Mouse (Mus musculus) stomach, embryonic 16.5 days (tissue): ENCODE measurements at regions not wholly inside any gene's neighbourhood (a gene's known extent, or its start where the extent isn't known, plus 50 kb on each side); places are given as distances from the start of the nearest gene placed in this dataset.

Source experiments
- ATAC-seq: fragments of 200-750 bp; cut with Nextera tagmentation; 2 replicates; pipeline ENCODE4 v1.8.0; 2017; ENCODE audit warnings: moderate number of reproducible peaks, moderate TSS enrichment; ENCODE audit not compliant: insufficient read depth, low FRiP score
- H3K27ac ChIP-seq: fragments of 300-500 bp; sonication (generic); 2 replicates; pipeline ENCODE4 v1.5.1; 2014; ENCODE audit warnings: low read length
- H3K27me3 ChIP-seq: fragments of 300-500 bp; sonication (generic); 2 replicates; pipeline ENCODE4 v1.6.1; 2014; ENCODE audit warnings: low read length, control low read depth, mixed read lengths; ENCODE audit not compliant: control insufficient read depth, insufficient read depth
- H3K36me3 ChIP-seq: fragments of 300-500 bp; sonication (generic); 2 replicates; pipeline ENCODE4 v1.6.1; 2014; ENCODE audit warnings: low read length; ENCODE audit not compliant: control insufficient read depth, insufficient read depth
- H3K4me1 ChIP-seq: fragments of 300-500 bp; sonication (generic); 2 replicates; pipeline ENCODE4 v1.6.1; 2014; ENCODE audit warnings: low read length, control low read depth, mixed read lengths; ENCODE audit not compliant: control insufficient read depth, insufficient read depth
- H3K4me2 ChIP-seq: fragments of 300-500 bp; sonication (generic); 2 replicates; pipeline ENCODE4 v1.6.1; 2014; ENCODE audit warnings: low read depth, low read length, mixed read lengths
- H3K4me3 ChIP-seq: fragments of 300-500 bp; sonication (generic); replicated peaks from 2 replicates; pipeline ENCODE4 v1.5.1; 2014; ENCODE audit warnings: mild to moderate bottlenecking, low read length
- H3K9ac ChIP-seq: fragments of 300-500 bp; sonication (generic); 2 replicates; pipeline ENCODE4 v1.6.1; 2014; ENCODE audit warnings: low read length
- H3K9me3 ChIP-seq: fragments of 300-500 bp; sonication (generic); replicated peaks from 2 replicates; pipeline ENCODE4 v1.6.1; 2016; ENCODE audit warnings: low read length, control low read depth; ENCODE audit not compliant: control insufficient read depth
- WGBS: fragments of 180-500 bp; shearing (Covaris S2); extraction: QIAGEN DNeasy Blood & Tissue Kit; methylation state at CpG from one replicate; pipeline ENCODE4 v1.1.7; 2014; 5-methylcytosine and 5-hydroxymethylcytosine counted together

DNA sequence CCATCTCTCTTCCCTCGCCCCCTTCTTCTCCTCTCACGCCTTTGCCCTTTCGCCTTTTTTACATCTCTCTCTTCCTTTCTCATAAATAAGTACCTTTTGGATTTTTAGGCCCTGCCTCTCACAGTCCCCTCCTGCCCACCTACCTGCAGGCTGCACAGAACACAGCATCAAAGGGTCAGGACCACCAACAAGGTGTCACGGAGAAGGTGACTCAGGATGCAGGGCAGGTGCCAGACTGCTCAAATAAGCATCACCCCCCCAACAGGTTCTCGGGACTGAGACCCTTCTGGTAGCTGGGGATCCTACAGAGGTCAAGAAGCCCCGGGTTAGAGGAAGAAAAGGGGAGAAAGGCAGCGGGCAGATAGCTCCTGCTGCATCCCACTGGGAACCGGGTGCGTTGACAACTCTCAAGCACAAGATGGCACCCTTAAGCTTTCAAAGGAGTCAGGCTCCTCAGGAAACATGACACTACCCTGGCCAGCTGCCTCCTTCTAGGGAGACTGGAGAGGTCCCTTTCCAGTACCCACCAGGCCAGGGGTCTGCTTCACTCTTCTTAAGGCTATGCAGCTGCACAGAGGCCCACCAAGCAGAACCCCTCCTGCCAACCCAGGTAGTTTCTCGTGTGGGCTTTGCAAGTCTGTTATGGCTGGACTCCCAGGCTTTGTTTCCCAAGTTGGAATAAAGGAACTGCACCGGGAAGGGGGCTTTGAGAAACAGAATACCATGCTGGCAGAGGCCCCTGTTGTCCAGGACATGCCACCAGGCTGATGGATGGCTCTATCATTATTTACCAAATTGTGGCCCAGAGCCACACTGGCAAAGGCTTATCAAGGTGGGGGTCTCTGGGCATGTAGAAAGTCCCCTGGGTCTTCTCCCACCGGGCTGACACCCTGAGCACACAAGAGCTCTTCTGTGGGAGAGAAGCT is 120.9 kb upstream of the Mki67 start:
- no peaks in the 10 kb centered on the region for H3K9me3 ChIP-seq
- no peak overlapping the region for H3K4me2 ChIP-seq
- H3K9ac ChIP-seq = no peak overlapping the region
- WGBS = 35% methylated on average over 12 of the region's 12 CpGs
- peak; percentile 75; the same call in 1 of the 2 replicates for ATAC-seq
- H3K27me3 ChIP-seq = no peaks in the 10 kb centered on the region
- no peak overlapping the region for H3K4me3 ChIP-seq
- no peak overlapping the region for H3K27ac ChIP-seq
- no peaks in the 10 kb centered on the region for H3K36me3 ChIP-seq
- 0 out of 2 replicates have a peak, but pooled peaks cover 3% of the 10 kb centered on the region for H3K4me1 ChIP-seq

DNA sequence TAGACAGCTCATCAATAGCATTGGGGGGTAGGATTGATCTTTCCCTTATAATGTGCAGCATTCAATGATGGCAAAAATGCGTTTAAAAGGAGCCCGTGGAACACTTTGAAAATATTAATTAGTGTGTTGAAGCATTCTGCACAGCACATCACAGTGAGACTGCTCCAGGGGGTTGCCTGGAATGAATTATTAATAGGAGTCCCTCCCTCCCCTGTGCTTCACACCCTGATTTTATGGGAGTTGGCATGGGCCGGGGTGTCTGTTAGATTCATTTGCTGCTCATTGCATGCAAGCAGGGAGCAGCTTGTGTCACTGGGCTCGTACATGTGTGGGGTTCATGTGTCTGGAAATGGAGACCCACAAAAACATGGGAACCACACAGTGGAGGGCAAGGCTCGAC is 127.9 kb upstream of the Mki67 start:
- no peak overlapping the region for H3K4me3 ChIP-seq
- no peak overlapping the region for H3K9ac ChIP-seq
- no peaks in the 10 kb centered on the region for H3K9me3 ChIP-seq
- no peaks in the 10 kb centered on the region for H3K36me3 ChIP-seq
- no peak overlapping the region for H3K4me2 ChIP-seq
- H3K4me1 ChIP-seq = peaks cover 5% of the 10 kb centered on the region; the same call in 1 of the 2 replicates
- H3K27ac ChIP-seq = no peak overlapping the region
- 0 out of 2 replicates have a peak, but pooled peaks cover 2% of the 10 kb centered on the region for H3K27me3 ChIP-seq
- ATAC-seq = no peak
- 78% methylated on average over 5 of the region's 5 CpGs for WGBS

DNA sequence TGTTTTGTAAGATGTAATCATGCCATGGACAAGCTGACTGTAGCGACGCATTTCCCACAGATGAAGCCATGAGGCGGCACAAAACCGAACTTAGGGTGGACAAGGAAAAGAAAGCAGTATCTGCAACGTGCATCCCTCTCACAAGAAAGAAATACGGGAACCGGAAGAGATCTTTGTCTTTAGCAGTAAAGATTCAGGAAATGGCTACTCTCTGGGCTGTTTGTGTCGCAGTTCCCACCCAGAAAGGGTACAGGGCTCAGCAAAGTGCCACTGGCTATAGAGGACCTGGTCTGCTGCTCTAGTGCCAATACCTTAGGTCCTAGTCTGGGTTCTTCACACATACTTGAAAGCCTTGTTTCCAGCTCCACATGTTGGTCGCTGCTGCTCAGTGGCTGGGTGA is 131.1 kb upstream of the Mki67 start:
- no peaks in the 10 kb centered on the region for H3K36me3 ChIP-seq
- 69% methylated on average over 9 of the region's 9 CpGs for WGBS
- no peak overlapping the region for H3K9ac ChIP-seq
- H3K27ac ChIP-seq = no peak overlapping the region
- H3K4me1 ChIP-seq = peaks cover 5% of the 10 kb centered on the region; the same call in 1 of the 2 replicates
- H3K4me2 ChIP-seq = no peak overlapping the region
- 0 out of 2 replicates have a peak, but pooled peaks cover 2% of the 10 kb centered on the region for H3K27me3 ChIP-seq
- H3K4me3 ChIP-seq = no peak overlapping the region
- no peak for ATAC-seq
- H3K9me3 ChIP-seq = no peaks in the 10 kb centered on the region

DNA sequence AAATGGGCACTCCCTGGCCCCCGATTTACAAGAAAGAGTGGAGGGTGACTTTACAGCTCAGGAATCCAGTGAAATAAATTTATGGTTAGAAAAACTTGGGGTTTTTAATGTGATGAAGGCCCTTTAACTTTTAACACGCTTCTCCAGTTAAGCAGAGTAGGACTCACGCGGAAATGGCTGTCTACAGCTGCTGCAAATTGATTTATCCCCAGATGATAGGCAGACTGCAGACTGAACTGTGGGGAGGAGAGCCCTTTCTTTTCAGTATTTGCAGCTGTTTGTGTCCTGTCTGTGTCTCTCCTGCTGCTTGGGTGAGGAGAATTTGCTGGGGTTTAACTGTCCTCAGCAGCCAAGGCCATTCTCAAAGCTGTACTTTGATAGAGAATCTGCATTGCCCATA is 132.0 kb upstream of the Mki67 start:
- Histone ChIP-seq H3K4me3 (no peak overlapping the region), H3K9me3 (no peaks in the 10 kb centered on the region), H3K4me1 (peaks cover 5% of the 10 kb centered on the region; the same call in 1 of the 2 replicates), H3K27ac (peak overlapping the region; percentile 56), H3K36me3 (no peaks in the 10 kb centered on the region), H3K27me3 (peaks cover 4% of the 10 kb centered on the region; the same call in 1 of the 2 replicates), H3K9ac (no peak overlapping the region), H3K4me2 (no peak overlapping the region)
- no peak for ATAC-seq
- WGBS = 35% methylated on average over 4 of the region's 4 CpGs

DNA sequence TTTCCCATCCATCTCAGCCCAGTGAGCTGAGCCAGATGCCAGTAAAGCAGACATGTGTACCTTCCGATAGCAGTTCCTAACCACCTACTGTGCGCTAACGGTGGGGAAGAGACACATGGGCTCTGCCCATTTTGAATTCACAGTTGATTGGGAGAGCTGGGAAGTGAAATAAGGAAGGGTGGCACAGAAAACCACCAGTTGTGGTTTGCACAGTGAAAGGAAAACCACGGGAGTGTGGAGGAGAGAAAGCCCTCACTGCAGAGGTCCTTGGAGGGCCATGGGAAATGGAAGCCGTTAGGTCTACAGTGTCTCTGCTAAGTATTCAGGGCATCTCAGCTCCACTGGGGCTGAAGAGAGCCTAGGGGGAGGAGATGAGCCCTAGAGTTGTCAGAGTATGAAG is 132.7 kb upstream of the Mki67 start:
- H3K9ac ChIP-seq = no peak overlapping the region
- ATAC-seq = no peak
- peaks cover 8% of the 10 kb centered on the region for H3K27me3 ChIP-seq

DNA sequence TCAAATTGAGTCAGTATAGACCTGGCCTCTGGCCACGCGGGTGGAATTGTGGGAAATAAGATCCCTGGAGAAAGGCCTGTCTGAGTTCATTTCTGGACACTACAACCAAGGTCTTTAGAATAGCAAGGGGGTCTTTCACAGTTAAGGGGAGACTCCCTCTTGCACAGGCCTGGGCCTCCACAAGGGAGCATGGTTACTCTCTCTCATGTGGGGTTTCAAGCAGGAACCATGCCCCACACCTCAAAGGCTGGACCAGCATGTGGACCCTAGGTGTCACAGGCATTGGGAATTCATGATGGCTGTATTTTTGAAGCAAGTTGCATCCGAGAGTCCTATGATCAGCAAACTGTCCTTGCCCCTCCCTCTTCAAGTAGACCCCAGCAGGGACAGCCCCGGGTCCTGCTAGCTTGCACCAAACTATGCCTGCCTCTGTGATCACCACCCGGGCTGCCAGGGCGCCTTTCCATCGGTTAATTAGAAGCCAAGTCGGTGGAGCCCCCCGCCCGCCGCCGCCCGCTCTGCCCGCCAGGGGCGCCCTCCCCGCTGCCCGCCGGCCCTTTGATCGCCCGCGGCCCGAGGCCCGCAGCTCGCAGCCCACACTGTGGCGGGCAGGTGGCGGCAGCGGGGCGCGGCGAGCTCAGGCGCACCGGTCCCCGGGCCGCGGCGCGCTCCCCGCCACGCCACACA is 137.1 kb upstream of the Mki67 start:
- Histone ChIP-seq H3K4me1 (peaks cover 8% of the 10 kb centered on the region; the same call in 1 of the 2 replicates), H3K4me3 (peak overlapping the region; percentile 27; the same call in 1 of the 2 replicates), H3K27me3 (peaks cover 10% of the 10 kb centered on the region), H3K4me2 (peak overlapping the region; percentile 49), H3K27ac (no peak overlapping the region), H3K9ac (peak overlapping the region; percentile 48), H3K9me3 (no peaks in the 10 kb centered on the region), H3K36me3 (no peaks in the 10 kb centered on the region)
- WGBS = 7% methylated on average over 39 of the region's 39 CpGs
- ATAC-seq = 0 out of 2 replicates have a peak, but pooled peaks have one; percentile 72

More for the DNA sequence above, 132.7 kb upstream of the Mki67 start:
- no peaks in the 10 kb centered on the region for H3K9me3 ChIP-seq
- no peak overlapping the region for H3K4me2 ChIP-seq
- no peaks in the 10 kb centered on the region for H3K36me3 ChIP-seq
- H3K4me1 ChIP-seq = peaks cover 12% of the 10 kb centered on the region; the same call in 1 of the 2 replicates
- H3K4me3 ChIP-seq = no peak overlapping the region
- WGBS = 65% methylated on average over 5 of the region's 5 CpGs
- H3K27ac ChIP-seq = peak overlapping the region; percentile 14; the same call in 1 of the 2 replicates

DNA sequence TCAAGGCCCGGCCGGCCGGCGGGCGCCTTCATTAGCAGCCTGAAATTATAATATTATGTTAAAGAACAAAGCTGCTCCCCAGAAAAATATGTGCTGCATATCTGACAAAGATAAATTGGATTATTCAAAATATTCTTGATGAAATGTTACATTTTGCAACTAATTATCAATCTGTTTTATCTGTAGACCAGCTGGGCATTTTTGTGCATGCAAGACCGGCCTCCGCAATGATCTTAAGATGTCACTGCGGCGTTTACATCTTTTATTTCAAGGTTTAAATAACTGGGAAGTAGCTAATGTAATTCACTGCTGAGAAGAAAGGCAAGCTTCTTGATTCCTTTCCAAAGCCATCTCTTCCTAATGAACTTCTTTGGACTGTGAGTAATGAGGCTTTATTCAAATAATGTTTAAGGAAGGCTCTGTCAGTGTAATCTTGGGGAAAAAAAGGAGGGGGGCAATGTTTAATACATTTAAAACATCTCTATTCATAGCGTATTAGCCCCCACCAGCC is 137.7 kb upstream of the Mki67 start:
- no peak overlapping the region for H3K27ac ChIP-seq
- no peaks in the 10 kb centered on the region for H3K9me3 ChIP-seq
- peak overlapping the region; percentile 49 for H3K4me2 ChIP-seq
- H3K4me1 ChIP-seq = peaks cover 7% of the 10 kb centered on the region; the same call in 1 of the 2 replicates
- peaks cover 10% of the 10 kb centered on the region for H3K27me3 ChIP-seq
- peak overlapping the region; percentile 27; the same call in 1 of the 2 replicates for H3K4me3 ChIP-seq
- H3K36me3 ChIP-seq = no peaks in the 10 kb centered on the region
- H3K9ac ChIP-seq = peak overlapping the region; percentile 48; the same call in 1 of the 2 replicates
- no peak for ATAC-seq
- 20% methylated on average over 10 of the region's 10 CpGs for WGBS

DNA sequence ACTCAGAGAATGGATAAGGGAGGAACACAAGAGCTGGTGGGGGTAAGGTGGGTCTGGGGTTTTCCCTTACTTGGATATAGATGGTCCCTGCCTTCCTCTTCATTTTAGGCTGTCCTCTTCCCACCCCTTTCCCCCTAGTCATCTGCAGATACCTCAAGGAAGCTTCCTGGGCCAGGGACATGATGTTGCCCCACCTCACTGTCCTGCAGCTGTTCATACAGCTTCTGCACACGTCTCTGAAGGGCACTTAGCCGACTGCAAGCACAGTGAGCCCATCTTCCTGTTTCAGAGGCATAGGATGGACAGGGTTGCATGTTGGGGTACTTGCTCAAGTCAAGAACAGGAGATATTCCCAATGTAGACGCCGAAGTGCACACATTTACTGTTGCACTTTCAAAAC is 144.1 kb upstream of the Mki67 start:
- no peaks in the 10 kb centered on the region for H3K9me3 ChIP-seq
- ATAC-seq = no peak
- no peaks in the 10 kb centered on the region for H3K27me3 ChIP-seq
- WGBS = 38% methylated on average over 4 of the region's 4 CpGs
- H3K4me1 ChIP-seq = peaks cover 28% of the 10 kb centered on the region
- H3K36me3 ChIP-seq = no peaks in the 10 kb centered on the region
- no peak overlapping the region for H3K4me3 ChIP-seq
- H3K9ac ChIP-seq = no peak overlapping the region
- peak overlapping the region; percentile 46 for H3K27ac ChIP-seq
- no peak overlapping the region for H3K4me2 ChIP-seq
